Mouse (Mus musculus): ENCODE results near the gene Rbl1.

DNA sequence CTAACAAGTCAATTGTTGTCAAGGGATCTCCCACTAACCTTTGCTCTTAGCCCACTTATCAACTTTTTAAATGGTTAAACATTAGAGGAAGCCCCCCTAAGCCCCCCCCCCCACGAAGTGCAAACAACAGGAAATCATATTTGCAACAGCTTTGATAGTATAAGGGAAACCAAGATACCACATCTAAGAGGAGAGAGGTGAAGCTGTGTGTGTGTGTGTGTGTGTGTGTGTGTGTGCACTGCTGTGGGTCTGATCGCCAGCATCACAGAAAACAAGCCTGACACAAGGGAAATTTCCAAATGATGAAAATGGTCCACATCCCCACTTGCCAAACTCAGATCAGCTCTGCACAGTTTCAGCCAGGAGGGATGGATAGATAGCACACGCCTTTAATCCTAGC, 85.3 kb downstream of the Rbl1 start:
- TF ChIP-seq EP300 (IDR thresholded peaks at IDR 0.05; ENCODE audit: insufficient read depth, low read depth, low read length) (no peak), CTCF (IDR thresholded peaks at IDR 0.05) (no peak), POLR2A (IDR thresholded peaks at IDR 0.05; ENCODE audit: insufficient read depth, low read depth, low read length) (no peak)
